Mouse (Mus musculus): Measurements from ENCODE around the gene Cbx4.

Gene Cbx4

DNA sequence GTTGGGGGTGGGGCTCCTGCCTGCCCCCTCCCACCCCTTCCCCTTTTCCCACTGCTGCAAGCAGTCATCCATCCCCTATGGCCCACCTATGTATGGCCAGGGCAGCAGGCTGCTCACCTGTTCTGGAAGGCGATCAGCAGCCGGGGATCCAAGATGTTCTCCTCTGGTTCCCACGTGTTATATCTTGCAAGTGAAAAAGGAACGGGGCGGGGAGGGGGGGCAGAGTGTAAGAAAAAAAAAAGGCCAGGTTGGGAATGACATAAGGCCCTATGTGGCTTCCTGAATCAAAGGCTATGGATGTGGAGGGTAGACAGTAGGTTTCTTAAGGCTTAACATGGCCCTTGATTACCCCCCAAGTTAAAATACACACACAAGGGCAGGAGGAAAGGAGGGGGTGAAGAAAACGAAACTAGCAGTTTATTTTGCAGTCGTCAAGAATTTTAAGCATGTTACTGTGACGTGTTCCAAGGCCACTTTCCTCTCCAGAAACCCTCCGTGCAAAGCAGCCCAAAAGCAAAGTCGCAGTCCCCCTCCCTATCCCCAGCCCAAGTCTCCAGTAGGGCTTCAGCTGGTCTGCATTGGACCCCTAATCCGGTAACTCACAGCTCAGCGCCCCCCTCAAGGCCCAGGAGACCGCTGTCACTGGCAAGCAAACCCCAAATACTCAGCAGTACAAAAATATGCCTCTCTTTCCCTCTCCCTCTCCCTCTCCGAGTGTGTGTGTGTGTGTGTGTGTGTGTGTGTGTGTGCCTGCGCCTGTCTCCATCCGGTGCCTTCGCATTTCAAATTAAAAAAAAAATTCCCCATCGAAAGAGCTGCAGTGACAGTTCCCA lies 1.4 kb downstream of the Cbx4 start:
- no peak for ATAC-seq (ENCODE audit: low TSS enrichment)

DNA sequence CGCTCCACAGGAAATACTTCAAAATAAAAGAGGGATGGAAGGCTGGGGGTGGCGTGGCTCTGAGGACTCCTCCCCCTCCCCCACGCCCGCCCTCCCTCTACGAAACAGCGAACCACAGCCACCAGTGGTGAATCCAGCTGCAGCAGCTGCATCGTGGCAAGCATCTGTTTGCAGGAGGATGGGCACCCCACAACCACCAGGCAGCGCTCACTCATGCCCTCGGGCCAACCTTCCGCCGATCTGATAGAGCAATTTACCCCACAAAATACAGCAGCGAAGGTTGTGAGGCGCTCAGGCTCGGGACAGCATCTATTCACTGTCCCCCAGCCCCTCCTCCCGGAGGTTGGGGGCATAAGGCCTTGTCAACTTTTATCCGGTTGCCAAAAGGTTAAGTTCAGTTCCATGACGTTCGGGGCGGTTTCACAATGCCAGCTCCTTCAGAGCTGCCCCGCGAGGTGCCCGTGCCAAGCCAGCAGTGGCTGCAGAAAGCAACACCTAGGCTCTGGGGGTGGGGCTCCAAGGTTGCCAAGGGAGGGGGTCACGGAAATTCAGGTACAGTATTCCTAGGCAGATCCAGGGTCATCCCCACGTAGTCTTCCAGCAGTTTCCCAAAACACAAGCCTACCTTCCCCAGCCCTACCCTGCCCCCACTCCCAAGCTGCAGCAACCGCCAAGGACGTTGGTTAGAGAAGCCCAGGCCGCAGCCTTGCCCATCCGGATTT lies 2.1 kb downstream of the Cbx4 start:
- no peak for ATAC-seq (ENCODE audit: low TSS enrichment)

- ATAC-seq (ENCODE audit: low TSS enrichment) = no peak
Observed at GRCm38 (mm10) chr11:119082638-119083599, 3.1 kb downstream of the Cbx4 start.

DNA sequence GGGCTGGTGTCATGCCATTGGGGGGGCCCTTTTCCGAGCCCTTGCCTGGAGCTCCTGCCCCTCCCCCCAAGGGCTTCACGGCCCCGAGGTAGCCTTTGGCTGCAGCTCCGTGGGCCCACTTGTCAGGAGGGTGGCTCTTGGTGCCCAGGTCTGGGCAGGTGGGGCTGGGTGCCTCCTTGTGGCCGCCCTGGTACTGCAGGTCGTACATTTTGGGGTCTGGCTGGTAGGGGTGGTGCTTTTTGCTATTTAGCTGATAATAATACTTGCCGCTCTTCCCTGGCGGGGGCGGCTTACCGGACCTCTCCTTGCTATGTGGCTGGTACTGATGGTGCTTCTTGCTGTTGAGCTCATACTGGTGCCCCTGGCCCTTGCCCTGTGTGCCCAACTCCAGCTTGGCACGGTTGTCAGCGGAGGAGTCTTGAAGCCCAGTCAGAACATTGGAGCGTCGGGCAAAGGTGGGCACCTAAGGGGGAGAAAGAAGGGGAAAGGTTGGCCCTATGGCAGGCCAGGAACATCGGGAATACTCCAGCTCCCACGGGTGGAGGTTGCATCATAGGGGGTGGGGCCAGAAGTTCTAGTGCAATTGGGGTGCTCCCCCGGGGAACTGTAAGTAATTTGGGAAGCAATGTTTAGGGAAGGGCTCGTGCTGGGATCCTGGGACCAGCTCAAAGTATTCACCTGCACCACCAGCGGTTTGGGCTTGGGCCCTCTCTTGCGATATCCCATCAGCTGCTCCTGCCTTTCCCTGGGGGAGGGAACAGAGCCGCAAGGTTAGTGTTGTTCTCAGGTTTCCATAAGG lies 4.0 kb downstream of the Cbx4 start:
- no peak for ATAC-seq (ENCODE audit: low TSS enrichment)

DNA sequence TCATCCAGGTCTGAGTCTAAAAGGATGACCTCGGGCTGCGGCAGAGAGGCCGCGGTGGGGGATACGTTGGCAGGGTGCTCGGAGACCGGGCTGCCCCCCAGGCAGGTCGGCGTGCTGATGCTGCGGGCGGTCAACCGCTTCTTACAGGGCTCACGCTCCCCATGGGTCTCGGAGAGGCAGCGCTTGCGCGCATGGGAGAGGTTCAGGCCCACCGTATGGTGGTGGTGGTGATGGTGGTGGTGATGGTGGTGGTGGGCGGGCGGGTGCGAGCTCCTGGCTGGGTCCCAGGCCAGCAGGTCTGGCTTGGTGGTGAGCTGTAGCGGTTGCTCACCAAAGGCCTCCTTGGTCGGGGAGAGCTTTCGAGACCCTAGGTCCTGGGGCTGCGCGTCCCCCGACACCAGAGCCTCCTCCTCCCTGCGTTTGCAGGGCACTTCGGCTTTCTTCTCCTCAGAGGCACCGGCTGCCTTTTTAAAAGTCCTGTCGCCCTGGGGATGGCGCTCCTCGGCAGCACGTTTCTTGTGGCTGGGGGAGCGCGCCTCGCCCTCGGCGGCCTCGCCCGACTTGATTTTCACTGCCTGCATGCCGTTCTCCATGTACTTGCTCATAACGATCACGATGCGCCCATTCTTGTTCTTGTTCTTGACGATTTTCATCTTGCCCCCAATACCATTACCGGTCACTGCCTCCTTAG lies 4.7 kb downstream of the Cbx4 start:
- ATAC-seq (ENCODE audit: low TSS enrichment) = no peak

- ATAC-seq (ENCODE audit: low TSS enrichment) = no peak
Observed at GRCm38 (mm10) chr11:119080461-119081147, 5.4 kb downstream of the Cbx4 start.

DNA sequence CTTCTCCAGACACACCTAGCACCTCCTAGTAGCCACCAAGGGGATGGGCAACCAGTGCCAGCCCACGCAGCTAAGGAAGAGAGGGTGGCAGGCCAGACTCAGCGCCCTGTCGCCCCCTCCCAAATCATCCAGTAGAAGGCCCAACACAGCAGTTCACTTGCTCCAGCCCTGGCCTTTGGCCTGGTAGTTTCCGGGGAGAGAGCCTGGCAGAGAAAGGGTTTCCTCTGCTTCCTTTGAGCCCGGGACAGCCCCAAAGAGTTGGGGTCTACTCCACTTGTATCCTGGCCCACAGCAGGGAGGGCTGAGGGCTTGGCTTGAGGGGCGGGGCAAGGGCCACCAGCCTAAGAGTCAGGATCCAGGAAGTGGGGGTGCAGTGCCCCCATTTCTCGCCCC lies 6.6 kb downstream of the Cbx4 start:
- ATAC-seq (ENCODE audit: low TSS enrichment) = no peak

DNA sequence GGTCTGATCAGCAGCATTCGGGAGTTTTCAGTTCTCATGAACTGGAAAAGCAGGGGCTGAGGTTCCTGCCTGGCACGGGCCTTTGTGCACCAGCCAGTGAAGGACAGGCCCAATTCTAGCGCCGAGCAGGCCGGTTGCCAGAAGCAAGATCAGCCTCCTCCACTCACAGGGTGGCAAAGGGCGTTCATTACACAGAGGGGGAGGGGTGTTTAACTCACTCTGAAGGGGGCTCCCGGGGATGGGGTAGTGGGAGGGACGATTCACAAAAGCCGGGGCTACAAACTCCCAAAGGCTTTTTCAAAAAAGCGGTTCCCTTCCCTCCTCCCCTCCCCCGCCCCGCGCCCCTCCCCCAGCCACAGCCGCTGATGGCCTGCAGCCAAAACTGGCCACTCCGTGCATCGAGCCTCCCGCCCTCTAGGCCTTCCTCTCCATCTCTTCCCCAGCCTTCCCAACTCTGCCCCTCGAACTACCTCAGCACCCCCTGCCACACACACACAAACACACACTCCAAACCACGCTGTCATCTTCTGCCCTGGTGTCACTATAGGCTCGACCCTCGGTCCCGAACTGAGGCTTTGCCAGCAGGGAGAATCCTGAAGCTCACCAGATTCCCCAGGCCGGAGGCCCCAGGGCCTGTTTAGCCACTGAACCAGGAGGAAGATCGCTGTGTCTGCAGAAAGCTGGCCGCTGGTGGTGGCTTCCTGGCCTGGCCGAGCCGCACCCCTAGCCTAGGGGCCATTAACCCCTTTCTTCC lies 7.2 kb downstream of the Cbx4 start:
- no peak for ATAC-seq (ENCODE audit: low TSS enrichment)

DNA sequence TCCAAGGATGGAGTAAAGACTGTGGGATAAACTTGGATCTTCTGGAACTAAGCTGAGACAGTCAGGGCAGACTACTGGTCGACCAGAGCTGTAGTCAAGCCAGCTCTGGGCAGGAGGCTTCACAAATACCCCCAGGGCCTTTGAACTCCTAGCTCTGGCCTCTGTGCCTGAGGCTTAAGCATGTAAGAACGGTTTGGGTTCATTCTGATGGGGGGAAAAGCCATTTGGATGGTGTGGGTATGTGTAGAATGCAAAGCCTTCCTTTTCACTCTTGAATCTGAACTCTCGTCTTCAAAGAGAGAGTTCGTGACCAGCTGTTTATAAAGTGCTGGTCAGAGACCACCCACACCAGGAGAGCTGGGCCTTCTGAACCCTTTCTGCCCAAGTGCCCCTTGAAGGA lies 8.3 kb downstream of the Cbx4 start:
- ATAC-seq (ENCODE audit: low TSS enrichment) = no peak

- ATAC-seq (ENCODE audit: low TSS enrichment) = no peak
Observed at GRCm38 (mm10) chr11:119075805-119076204, 10.2 kb downstream of the Cbx4 start.

DNA sequence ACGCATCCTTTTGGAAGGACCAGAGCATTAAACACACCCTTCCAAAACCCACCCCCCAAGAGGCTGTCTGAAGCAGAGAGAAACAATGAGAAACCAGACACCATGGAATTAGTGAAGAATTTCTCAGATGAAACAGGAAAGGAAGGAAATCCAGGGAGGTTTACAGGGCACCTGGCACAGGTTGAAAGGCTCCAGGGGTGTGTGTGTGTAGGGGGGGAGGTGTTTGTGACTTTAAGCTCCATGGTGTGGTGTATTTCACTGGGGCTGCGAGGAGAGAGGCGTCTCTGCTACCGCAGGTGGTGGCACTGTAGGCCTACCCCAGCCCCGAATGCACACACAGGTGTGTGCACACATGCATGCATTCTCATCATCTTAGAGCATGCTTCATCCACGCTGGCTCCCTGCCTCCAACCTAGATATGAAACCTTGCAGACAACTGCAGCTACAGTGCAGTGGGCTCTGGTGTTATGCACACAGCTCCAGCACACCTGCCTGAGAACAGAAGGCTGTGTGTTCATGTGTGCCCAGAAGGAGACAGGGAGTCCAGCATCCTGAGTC lies 12.1 kb downstream of the Cbx4 start:
- no peak for ATAC-seq (ENCODE audit: low TSS enrichment)

DNA sequence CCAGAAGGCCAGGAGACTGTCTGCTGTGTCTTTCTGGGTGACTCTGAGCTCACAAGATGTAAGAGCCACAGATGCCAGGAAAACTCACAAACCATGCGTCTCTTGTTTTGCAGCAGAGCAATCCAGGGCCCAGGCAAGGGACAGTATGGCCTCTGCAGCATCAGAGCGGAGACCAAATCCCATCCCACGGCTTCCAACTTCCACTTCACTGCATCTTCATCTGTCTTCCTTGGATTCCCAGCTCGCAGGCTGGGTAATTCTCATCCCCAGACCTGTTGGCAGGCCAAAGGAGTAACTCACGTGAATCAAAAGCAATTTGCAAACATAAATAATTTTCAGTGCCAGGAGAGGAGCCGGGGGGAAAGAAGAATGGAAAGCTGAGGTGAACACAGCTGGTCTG lies 13.0 kb downstream of the Cbx4 start:
- ATAC-seq (ENCODE audit: low TSS enrichment) = no peak

- ATAC-seq (ENCODE audit: low TSS enrichment) = no peak
Observed at GRCm38 (mm10) chr11:119072239-119072638, 13.8 kb downstream of the Cbx4 start.

GRCm38 (mm10) chr11:119066841-119067240 lies 19.2 kb downstream of the Cbx4 start:
- no peak for ATAC-seq (ENCODE audit: low TSS enrichment)

GRCm38 (mm10) chr11:119059256-119059655 lies 26.8 kb downstream of the Cbx4 start:
- no peak for ATAC-seq (ENCODE audit: low TSS enrichment)

GRCm38 (mm10) chr11:119058041-119058995 lies 27.7 kb downstream of the Cbx4 start:
- no peak for ATAC-seq (ENCODE audit: low TSS enrichment)

DNA sequence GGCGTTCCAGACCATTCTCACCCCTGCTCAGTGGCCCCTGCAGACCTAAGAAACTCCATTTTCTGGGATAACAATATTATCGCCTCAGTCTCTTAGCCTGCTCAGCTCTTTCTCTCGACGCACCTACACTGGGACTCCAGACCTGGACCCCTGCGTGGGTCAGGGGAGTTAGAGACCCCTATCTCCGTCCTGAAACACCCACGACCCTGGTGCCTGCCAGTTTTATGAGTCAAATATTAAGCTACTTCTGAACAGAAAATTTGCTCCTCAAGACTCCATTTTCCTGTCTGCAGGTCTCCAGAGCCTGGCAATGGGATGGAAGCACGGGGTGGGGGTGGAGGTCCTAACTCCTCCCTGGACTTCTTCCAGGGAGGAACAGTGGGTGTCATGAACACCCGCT lies 28.7 kb downstream of the Cbx4 start:
- no peak for ATAC-seq (ENCODE audit: low TSS enrichment)

All from frontal cortex, adult (tissue).